Mouse (Mus musculus) heart, postnatal 0 days (tissue): Measurements from ENCODE around the gene Haus6.

Source experiments
- CTCF ChIP-seq: IDR thresholded peaks from 2 replicates; pipeline ENCODE4 v1.5.1; 2016; ENCODE audit warnings: antibody characterized with exemption, control low read depth, low read depth
- EP300 ChIP-seq: IDR thresholded peaks from 2 replicates; pipeline ENCODE4 v1.6.1; 2016; ENCODE audit warnings: antibody characterized with exemption, low read depth

DNA sequence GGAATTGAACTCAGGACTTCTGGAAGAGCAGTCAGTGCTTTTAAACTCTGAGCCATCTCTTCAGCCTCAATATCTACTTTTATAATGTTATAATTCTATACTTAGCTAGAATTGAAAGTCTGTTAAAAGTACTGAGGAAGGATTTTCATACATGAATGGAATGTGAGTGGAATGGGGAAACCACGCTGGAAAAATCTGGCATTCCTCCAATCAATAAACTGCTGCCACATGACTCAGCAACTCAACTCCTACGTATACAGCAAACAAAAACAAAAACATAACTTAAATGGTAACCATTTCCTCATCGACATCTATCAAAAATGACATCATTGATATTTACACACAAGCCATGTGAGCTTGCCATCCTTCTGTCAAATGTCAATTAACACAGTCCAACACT, 10.3 kb upstream of the Haus6 start:
- TF ChIP-seq CTCF (no peak), EP300 (no peak)
